Mouse (Mus musculus): Measurements from ENCODE around the gene Pfkp. TPM values are rescaled to one million over a fixed set of nuclear protein-coding genes. Genes with fewer than 3 reads are reported as not detected.

The Pfkp gene
- polyA plus RNA-seq, 1 experiment from 2014 or later, result 26.8 TPM

DNA sequence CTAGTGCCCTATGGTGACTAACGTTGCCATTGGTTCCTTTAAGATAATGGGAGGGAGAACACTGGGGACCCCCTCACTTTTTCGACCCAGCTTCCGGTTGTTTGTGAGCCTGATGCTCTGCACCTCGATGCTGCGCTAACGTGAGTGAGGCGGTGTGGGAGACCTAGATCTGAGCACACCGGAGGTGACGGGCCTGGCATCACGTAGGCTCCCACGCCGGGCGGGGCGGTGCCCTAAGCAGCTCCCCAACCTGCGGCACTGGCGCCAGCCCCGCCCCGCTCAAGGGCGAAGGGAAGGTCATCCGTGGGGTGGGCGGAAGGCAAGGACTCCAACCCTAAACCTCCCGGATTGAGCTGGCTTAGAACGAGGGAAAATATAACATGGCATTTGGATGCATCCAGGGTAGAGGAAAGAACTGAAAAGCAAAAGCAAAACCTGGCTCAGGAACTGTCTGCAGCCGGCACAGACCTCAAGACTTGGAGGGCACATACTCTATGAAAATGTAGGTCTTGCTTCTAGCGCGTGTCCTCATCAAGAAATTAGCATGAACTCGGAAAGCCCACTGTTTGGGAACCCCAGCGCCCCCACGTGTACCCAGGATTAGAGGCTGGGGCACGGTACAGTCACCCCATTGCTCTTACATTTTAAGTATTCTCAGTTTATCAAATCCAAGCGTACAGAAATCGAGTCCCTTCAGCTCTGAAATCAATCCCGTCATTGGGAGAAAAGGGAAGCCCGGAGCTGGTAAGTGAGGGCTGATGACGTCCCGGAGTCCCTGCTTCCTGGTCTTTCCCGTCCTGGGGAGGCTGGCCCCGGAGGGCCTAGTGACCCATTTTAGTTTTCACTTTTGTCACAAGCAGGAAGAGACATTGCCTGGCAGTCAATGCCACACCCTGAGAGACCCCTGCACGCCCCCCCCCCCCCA lies 1.2 kb downstream of the Pfkp start:
- Histone ChIP-seq H3K4me1 (peaks cover 11% of the 10 kb centered on the region), H3K4me3 (replicated peaks) (peak overlapping the region; percentile 53), H3K4me2 (replicated peaks) (peak overlapping the region; percentile 98), H3K9ac (peak overlapping the region; percentile 23), H3K27me3 (peaks cover 3% of the 10 kb centered on the region; the same call in 1 of the 2 replicates), H3K9me3 (replicated peaks) (no peaks in the 10 kb centered on the region), H3K36me3 (no peaks in the 10 kb centered on the region), H3K27ac (replicated peaks) (peak overlapping the region; percentile 29; the same call in 1 of the 2 replicates)
- 1% methylated on average over 39 of the region's 39 CpGs for WGBS
- peak; percentile 27; the same call in 1 of the 2 replicates for ATAC-seq (ENCODE audit: insufficient number of reproducible peaks, low FRiP score, low TSS enrichment, low read depth)

GRCm38 (mm10) chr13:6646674-6647066 lies 1.9 kb downstream of the Pfkp start:
- Histone ChIP-seq H3K4me2 (replicated peaks) (peak overlapping the region; percentile 98), H3K27me3 (peaks cover 3% of the 10 kb centered on the region; the same call in 1 of the 2 replicates), H3K9me3 (replicated peaks) (no peaks in the 10 kb centered on the region), H3K4me3 (replicated peaks) (peak overlapping the region; percentile 53), H3K4me1 (peaks cover 11% of the 10 kb centered on the region), H3K27ac (replicated peaks) (no peak overlapping the region), H3K36me3 (no peaks in the 10 kb centered on the region), H3K9ac (no peak overlapping the region)
- no peak for ATAC-seq (ENCODE audit: insufficient number of reproducible peaks, low FRiP score, low TSS enrichment, low read depth)
- WGBS, result 45% methylated on average over 3 of the region's 3 CpGs

GRCm38 (mm10) chr13:6646266-6646665 lies 2.3 kb downstream of the Pfkp start:
- no peaks in the 10 kb centered on the region for H3K9me3 ChIP-seq (replicated peaks)
- no peaks in the 10 kb centered on the region for H3K36me3 ChIP-seq
- H3K4me1 ChIP-seq, result peaks cover 11% of the 10 kb centered on the region
- no peak for ATAC-seq (ENCODE audit: insufficient number of reproducible peaks, low FRiP score, low TSS enrichment, low read depth)
- H3K27ac ChIP-seq (replicated peaks), result no peak overlapping the region
- no peak overlapping the region for H3K4me2 ChIP-seq (replicated peaks)
- no peak overlapping the region for H3K9ac ChIP-seq
- WGBS, result 67% methylated on average over 2 of the region's 2 CpGs
- peaks cover 3% of the 10 kb centered on the region; the same call in 1 of the 2 replicates for H3K27me3 ChIP-seq
- no peak overlapping the region for H3K4me3 ChIP-seq (replicated peaks)

- Histone ChIP-seq H3K4me1 (peaks cover 11% of the 10 kb centered on the region), H3K4me2 (replicated peaks) (no peak overlapping the region), H3K27me3 (peaks cover 3% of the 10 kb centered on the region; the same call in 1 of the 2 replicates), H3K9me3 (replicated peaks) (no peaks in the 10 kb centered on the region), H3K36me3 (no peaks in the 10 kb centered on the region), H3K9ac (no peak overlapping the region), H3K27ac (replicated peaks) (no peak overlapping the region), H3K4me3 (replicated peaks) (no peak overlapping the region)
- ATAC-seq (ENCODE audit: insufficient number of reproducible peaks, low FRiP score, low TSS enrichment, low read depth), result no peak
- WGBS, result 85% methylated on average over 5 of the region's 5 CpGs
These were observed 4.6 kb downstream of the Pfkp start for GRCm38 (mm10) chr13:6643968-6644367.

GRCm38 (mm10) chr13:6643026-6643425 lies 5.6 kb downstream of the Pfkp start:
- H3K4me1 ChIP-seq, result peaks cover 7% of the 10 kb centered on the region
- no peak overlapping the region for H3K4me3 ChIP-seq (replicated peaks)
- peaks cover 3% of the 10 kb centered on the region; the same call in 1 of the 2 replicates for H3K27me3 ChIP-seq
- H3K27ac ChIP-seq (replicated peaks), result no peak overlapping the region
- WGBS, result 88% methylated on average over 4 of the region's 4 CpGs
- no peaks in the 10 kb centered on the region for H3K9me3 ChIP-seq (replicated peaks)
- H3K4me2 ChIP-seq (replicated peaks), result no peak overlapping the region
- ATAC-seq (ENCODE audit: insufficient number of reproducible peaks, low FRiP score, low TSS enrichment, low read depth), result no peak
- no peak overlapping the region for H3K9ac ChIP-seq
- no peaks in the 10 kb centered on the region for H3K36me3 ChIP-seq

DNA sequence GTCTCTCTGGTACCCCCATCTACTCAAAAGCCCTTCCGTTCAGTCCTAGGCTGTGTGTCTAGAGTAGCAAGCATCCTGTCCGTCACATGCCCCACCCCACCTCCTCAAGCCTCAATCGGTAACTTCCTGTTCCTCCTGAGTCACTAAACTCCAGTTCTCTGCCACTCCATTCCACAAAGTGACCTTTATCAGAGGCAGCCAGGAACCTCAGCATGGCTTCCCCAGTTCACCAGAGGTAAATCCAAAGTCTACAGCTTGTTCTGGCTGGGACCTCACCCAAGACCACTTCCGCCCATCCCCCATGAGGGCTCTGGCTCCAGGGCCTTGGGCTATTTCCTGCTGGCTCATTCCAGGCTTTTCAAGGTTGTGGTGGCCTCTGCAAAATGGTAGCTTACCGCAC lies 6.1 kb downstream of the Pfkp start:
- Histone ChIP-seq H3K27ac (replicated peaks) (no peak overlapping the region), H3K9ac (no peak overlapping the region), H3K36me3 (no peaks in the 10 kb centered on the region), H3K4me3 (replicated peaks) (no peak overlapping the region), H3K4me1 (peaks cover 6% of the 10 kb centered on the region), H3K4me2 (replicated peaks) (no peak overlapping the region), H3K27me3 (peaks cover 3% of the 10 kb centered on the region; the same call in 1 of the 2 replicates), H3K9me3 (replicated peaks) (no peaks in the 10 kb centered on the region)
- WGBS, result 75% methylated on average over 5 of the region's 5 CpGs
- no peak for ATAC-seq (ENCODE audit: insufficient number of reproducible peaks, low FRiP score, low TSS enrichment, low read depth)

- Histone ChIP-seq H3K4me3 (replicated peaks) (no peak overlapping the region), H3K4me2 (replicated peaks) (no peak overlapping the region), H3K9ac (no peak overlapping the region), H3K4me1 (peaks cover 6% of the 10 kb centered on the region), H3K27ac (replicated peaks) (no peak overlapping the region), H3K27me3 (no peaks in the 10 kb centered on the region), H3K9me3 (replicated peaks) (no peaks in the 10 kb centered on the region), H3K36me3 (no peaks in the 10 kb centered on the region)
- WGBS, result 81% methylated on average over 1 of the region's 1 CpGs
- no peak for ATAC-seq (ENCODE audit: insufficient number of reproducible peaks, low FRiP score, low TSS enrichment, low read depth)
These were observed 7.1 kb downstream of the Pfkp start for GRCm38 (mm10) chr13:6641497-6641896.

DNA sequence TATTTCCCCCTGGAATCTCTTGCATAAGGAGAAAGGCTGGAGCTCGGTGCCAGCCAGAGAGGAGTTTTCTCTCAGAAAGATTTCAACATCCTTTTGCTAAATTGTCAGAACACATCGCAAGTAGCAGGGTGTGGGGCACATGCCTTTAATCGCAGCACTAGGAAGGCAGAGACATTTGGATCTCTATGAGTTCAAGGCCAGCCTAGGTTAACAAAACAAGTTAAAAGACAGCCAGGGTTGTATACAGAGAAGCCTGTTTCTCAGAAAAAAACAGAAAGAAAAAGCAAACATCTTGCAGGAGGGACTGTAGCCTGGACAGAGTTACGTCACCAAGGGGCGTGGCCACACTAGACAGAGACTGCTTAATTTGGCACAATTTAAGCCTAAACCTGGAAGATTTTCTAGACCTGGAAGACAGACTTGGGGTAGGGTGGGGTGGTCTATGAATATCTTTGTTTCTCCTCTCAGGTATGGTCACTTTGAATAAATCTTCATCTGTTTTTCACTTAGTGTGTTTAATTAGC lies 9.0 kb downstream of the Pfkp start:
- 66% methylated on average over 5 of the region's 5 CpGs for WGBS
- Histone ChIP-seq H3K9ac (no peak overlapping the region), H3K4me2 (replicated peaks) (no peak overlapping the region), H3K27ac (replicated peaks) (no peak overlapping the region), H3K9me3 (replicated peaks) (no peaks in the 10 kb centered on the region), H3K36me3 (no peaks in the 10 kb centered on the region), H3K27me3 (no peaks in the 10 kb centered on the region), H3K4me1 (peaks cover 7% of the 10 kb centered on the region), H3K4me3 (replicated peaks) (no peak overlapping the region)
- no peak for ATAC-seq (ENCODE audit: insufficient number of reproducible peaks, low FRiP score, low TSS enrichment, low read depth)

DNA sequence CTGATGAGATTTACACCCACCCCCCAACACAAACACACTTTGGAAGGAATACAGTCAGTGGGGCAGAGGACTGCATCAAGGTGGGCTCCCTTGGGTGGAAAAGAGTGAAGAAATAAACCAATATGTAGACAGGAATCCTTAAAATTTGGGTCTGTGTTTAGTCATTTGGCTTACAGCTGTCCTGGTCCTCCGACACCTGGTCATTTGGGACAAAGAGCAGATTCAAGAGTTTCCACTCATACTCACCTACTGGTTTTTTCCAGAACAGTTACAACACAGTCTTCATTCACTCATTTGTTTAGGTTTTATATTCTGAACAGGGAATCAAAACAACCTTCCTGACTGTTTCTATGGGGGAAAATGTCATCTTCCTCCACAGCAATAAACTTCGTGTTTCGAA lies 9.6 kb downstream of the Pfkp start:
- Histone ChIP-seq H3K36me3 (no peaks in the 10 kb centered on the region), H3K27ac (replicated peaks) (no peak overlapping the region), H3K4me3 (replicated peaks) (no peak overlapping the region), H3K4me2 (replicated peaks) (no peak overlapping the region), H3K9ac (no peak overlapping the region), H3K27me3 (no peaks in the 10 kb centered on the region), H3K9me3 (replicated peaks) (no peaks in the 10 kb centered on the region), H3K4me1 (peaks cover 12% of the 10 kb centered on the region)
- ATAC-seq (ENCODE audit: insufficient number of reproducible peaks, low FRiP score, low TSS enrichment, low read depth), result no peak
- 84% methylated on average over 3 of the region's 3 CpGs for WGBS

- no peaks in the 10 kb centered on the region for H3K27me3 ChIP-seq
- H3K4me3 ChIP-seq (replicated peaks), result no peak overlapping the region
- no peak for ATAC-seq (ENCODE audit: insufficient number of reproducible peaks, low FRiP score, low TSS enrichment, low read depth)
- H3K9ac ChIP-seq, result no peak overlapping the region
- peaks cover 17% of the 10 kb centered on the region for H3K4me1 ChIP-seq
- no peaks in the 10 kb centered on the region for H3K9me3 ChIP-seq (replicated peaks)
- no peaks in the 10 kb centered on the region for H3K36me3 ChIP-seq
- H3K27ac ChIP-seq (replicated peaks), result no peak overlapping the region
- WGBS, result 57% methylated on average over 1 of the region's 1 CpGs
- H3K4me2 ChIP-seq (replicated peaks), result no peak overlapping the region
These were observed 10.2 kb downstream of the Pfkp start for GRCm38 (mm10) chr13:6638425-6638824.

DNA sequence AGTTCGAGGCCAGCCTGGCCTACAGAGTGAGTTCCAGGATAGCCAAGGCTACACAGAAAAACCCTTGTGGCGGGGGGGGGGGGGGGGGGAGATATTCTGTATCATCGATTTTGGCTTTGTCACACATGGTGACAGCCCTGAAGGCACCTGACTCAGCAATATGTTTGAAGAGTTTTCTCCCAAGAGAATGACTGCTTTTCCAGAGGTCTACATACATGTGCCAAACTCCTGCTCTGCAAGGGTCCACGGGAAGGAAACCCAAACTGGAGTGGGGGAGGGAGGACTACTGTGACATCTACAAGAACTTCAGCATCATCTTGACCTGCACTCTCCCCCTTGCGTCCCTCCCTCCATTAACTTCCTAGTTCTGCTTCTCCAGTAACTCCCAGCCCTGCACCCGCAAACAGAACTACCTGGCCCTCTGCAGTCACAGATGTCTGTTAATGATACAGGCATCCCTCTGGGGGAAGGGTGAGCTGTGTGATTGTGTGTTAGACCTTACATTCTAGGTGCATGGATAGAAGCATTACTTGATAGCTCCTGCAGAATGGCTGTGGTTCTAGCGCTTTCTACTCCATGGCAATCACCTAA lies 10.9 kb downstream of the Pfkp start:
- Histone ChIP-seq H3K4me1 (peaks cover 20% of the 10 kb centered on the region), H3K36me3 (no peaks in the 10 kb centered on the region), H3K9me3 (replicated peaks) (no peaks in the 10 kb centered on the region), H3K9ac (no peak overlapping the region), H3K27ac (replicated peaks) (no peak overlapping the region), H3K27me3 (no peaks in the 10 kb centered on the region), H3K4me2 (replicated peaks) (no peak overlapping the region), H3K4me3 (replicated peaks) (no peak overlapping the region)
- ATAC-seq (ENCODE audit: insufficient number of reproducible peaks, low FRiP score, low TSS enrichment, low read depth), result no peak
- 85% methylated on average over 7 of the region's 7 CpGs for WGBS

Data from embryonic facial prominence, embryonic 15.5 days (tissue).